Mouse (Mus musculus) spleen, adult 2 months (tissue): ENCODE data around the gene B3gat2.
A peak's percentile ranks its signal among the peaks of the same experiment; 100 is the strongest.

Experiments
- CTCF ChIP-seq: fragments of 200-500 bp; IDR thresholded peaks from 2 replicates; pipeline ENCODE4 v1.5.1; 2011; ENCODE audit warnings: mild to moderate bottlenecking, inconsistent platforms; ENCODE audit not compliant: insufficient read depth, insufficient read length, insufficient replicate concordance; ENCODE audit errors: extremely low read depth
- POLR2A ChIP-seq: fragments of 200-500 bp; IDR thresholded peaks from 2 replicates; pipeline ENCODE4 v1.6.1; 2011; ENCODE audit warnings: low read depth, low read length, inconsistent platforms

DNA sequence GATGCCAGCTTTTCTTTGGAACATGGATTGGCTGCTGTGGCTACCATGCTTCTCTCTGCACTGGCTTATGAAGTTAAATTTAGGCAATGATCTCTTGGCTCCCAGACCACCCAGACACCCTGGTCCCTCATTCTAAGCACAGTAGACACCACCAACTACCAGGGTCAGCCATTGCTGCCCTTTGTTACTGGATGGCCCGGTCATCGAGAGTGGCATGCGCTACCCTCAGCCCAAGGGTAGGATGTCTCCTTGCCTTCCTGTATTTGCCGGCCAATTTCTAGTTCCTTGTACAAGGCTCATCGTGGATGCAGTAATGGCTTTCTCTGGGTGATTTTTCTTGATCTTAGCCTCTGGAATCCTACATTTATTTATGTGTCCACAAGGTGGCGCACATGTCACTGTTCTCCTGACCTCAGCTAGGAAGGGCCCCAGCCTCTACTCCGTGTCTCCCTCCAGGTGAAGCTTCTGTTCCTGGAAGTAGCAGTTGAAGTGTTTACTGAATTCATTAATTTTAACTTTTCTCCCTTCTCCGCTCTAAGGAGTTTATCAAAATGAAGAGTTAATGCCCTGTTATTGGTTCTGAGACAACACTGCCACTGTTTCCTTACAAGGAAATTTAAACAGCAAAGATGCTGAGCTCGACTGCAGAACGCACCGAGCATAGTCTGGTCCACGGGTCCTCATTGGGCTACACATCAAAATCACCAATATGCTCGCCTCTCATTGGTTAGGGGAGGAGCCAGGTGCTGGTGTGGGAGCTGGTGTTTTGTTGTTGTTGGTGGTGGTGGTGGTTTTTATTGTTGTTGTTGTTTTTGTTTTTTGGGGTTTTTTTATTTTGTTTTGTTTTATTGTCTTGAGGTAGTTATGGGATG is 65.6 kb downstream of the B3gat2 start:
- peak; percentile 44; the same call in 1 of the 2 replicates for TF ChIP-seq CTCF
- TF ChIP-seq POLR2A, result no peak
